Mouse (Mus musculus): ENCODE data around the gene Depdc1b. TPM values are rescaled to one million over a fixed set of nuclear protein-coding genes. Genes with fewer than 3 reads are reported as not detected.

Gene Depdc1b
- 4.7 TPM for polyA plus RNA-seq (2015; fragmentation: Illumina TruSeq; extraction: RNeasy Lipid Tissue Mini Kit (QIAGEN cat#74804); ENCODE audit: insufficient read depth, low replicate concordance)

GRCm38 (mm10) chr13:108315702-108316486 is at the start of gene Depdc1b:
Depdc1b (plus strand) TSS chr13:108316332.

GRCm38 (mm10) chr13:108449116-108450097 is 133.3 kb downstream of the Depdc1b start, which contains the start of gene Pde4d:
Pde4d (plus strand) TSS chr13:108449948.

Other genes starting within 250 kb of the Depdc1b start
- gene Ndufaf2, start 157.7 kb upstream of the Depdc1b start, polyA plus RNA-seq (2015; fragmentation: Illumina TruSeq; extraction: RNeasy Lipid Tissue Mini Kit (QIAGEN cat#74804); ENCODE audit: insufficient read depth, low replicate concordance), result 22.9 TPM
- gene Ercc8, start 157.6 kb upstream of the Depdc1b start, polyA plus RNA-seq (2015; fragmentation: Illumina TruSeq; extraction: RNeasy Lipid Tissue Mini Kit (QIAGEN cat#74804); ENCODE audit: insufficient read depth, low replicate concordance), result 12.2 TPM
- gene Elovl7, start 101.9 kb upstream of the Depdc1b start, polyA plus RNA-seq (2015; fragmentation: Illumina TruSeq; extraction: RNeasy Lipid Tissue Mini Kit (QIAGEN cat#74804); ENCODE audit: insufficient read depth, low replicate concordance), result 2.9 TPM
- gene Pde4d, start 133.6 kb downstream of the Depdc1b start, polyA plus RNA-seq (2015; fragmentation: Illumina TruSeq; extraction: RNeasy Lipid Tissue Mini Kit (QIAGEN cat#74804); ENCODE audit: insufficient read depth, low replicate concordance), result 9.7 TPM